Mouse (Mus musculus): ENCODE measurements around the gene Chmp3.

- TF ChIP-seq EP300 (optimal IDR thresholded peaks at IDR 0.05) (no peak), CTCF (IDR thresholded peaks at IDR 0.05; ENCODE audit: low read depth) (no peak)
Observed at GRCm38 (mm10) chr6:71607756-71608155, 64.2 kb downstream of the Chmp3 start.
